Mouse (Mus musculus) limb, embryonic 10.5 days (tissue): ENCODE measurements at regions not wholly inside any gene's neighbourhood (a gene's known extent, or its start where the extent isn't known, plus 50 kb on each side); places are given as distances from the start of the nearest gene placed in this dataset.

Experiments
- DNase-seq: peaks from one replicate; pipeline ENCODE4 v3.0.0-alpha.2; 2017; ENCODE audit warnings: low spot score
- H3K27ac ChIP-seq: fragments of 300-500 bp; sonication (generic); 2 replicates; pipeline ENCODE4 v1.5.1; 2016; ENCODE audit warnings: mild to moderate bottlenecking
- H3K27me3 ChIP-seq: fragments of 300-500 bp; sonication (generic); 2 replicates; pipeline ENCODE4 v1.6.1; 2016; ENCODE audit warnings: low read depth, mild to moderate bottlenecking; ENCODE audit not compliant: poor library complexity, severe bottlenecking
- H3K36me3 ChIP-seq: fragments of 300-500 bp; sonication (generic); 2 replicates; pipeline ENCODE4 v1.6.1; 2016; ENCODE audit warnings: mild to moderate bottlenecking, moderate library complexity
- H3K4me1 ChIP-seq: fragments of 300-500 bp; sonication (generic); 2 replicates; pipeline ENCODE4 v1.6.1; 2016
- H3K4me3 ChIP-seq: fragments of 300-500 bp; sonication (generic); 2 replicates; pipeline ENCODE4 v1.5.1; 2016; ENCODE audit warnings: mild to moderate bottlenecking, moderate library complexity
- H3K9me3 ChIP-seq: fragments of 300-500 bp; sonication (generic); replicated peaks from 2 replicates; pipeline ENCODE4 v1.6.1; 2016; ENCODE audit warnings: mild to moderate bottlenecking
- WGBS: fragments of 180-500 bp; shearing (Covaris S2); methylation state at CpG from one replicate; pipeline ENCODE4 v1.1.7; 2016; 5-methylcytosine and 5-hydroxymethylcytosine counted together

- WGBS = under 1% methylated on average over 36 of the region's 36 CpGs
- peaks cover 76% of the 10 kb centered on the region for H3K4me1 ChIP-seq
- peaks cover 100% of the 10 kb centered on the region for H3K27me3 ChIP-seq
- H3K27ac ChIP-seq = peak overlapping the region; percentile 75
- peak overlapping the region; percentile 46 for H3K4me3 ChIP-seq
- peak; percentile 86 for DNase-seq
- H3K9me3 ChIP-seq = no peaks in the 10 kb centered on the region
- H3K36me3 ChIP-seq = no peaks in the 10 kb centered on the region
Observed at GRCm38 (mm10) chr5:37893639-37894550, 69.5 kb upstream of the Msx1 start.

GRCm38 (mm10) chr5:37890641-37891040 is 66.3 kb upstream of the Msx1 start:
- Histone ChIP-seq H3K36me3 (no peaks in the 10 kb centered on the region), H3K27me3 (peaks cover 95% of the 10 kb centered on the region), H3K4me1 (peaks cover 46% of the 10 kb centered on the region), H3K4me3 (no peak overlapping the region), H3K27ac (no peak overlapping the region; the same call in none of the 2 replicates), H3K9me3 (no peaks in the 10 kb centered on the region)
- DNase-seq = no peak
- WGBS = 64% methylated on average over 11 of the region's 11 CpGs

- Histone ChIP-seq H3K4me1 (peaks cover 16% of the 10 kb centered on the region), H3K27me3 (peaks cover 11% of the 10 kb centered on the region; the same call in 1 of the 2 replicates), H3K36me3 (no peaks in the 10 kb centered on the region), H3K9me3 (no peaks in the 10 kb centered on the region), H3K4me3 (no peak overlapping the region), H3K27ac (no peak overlapping the region)
- DNase-seq = no peak
- WGBS = 78% methylated on average over 2 of the region's 2 CpGs
Observed at GRCm38 (mm10) chr5:37879668-37880380, 55.4 kb upstream of the Msx1 start.

GRCm38 (mm10) chr5:37876240-37876639 is 51.9 kb upstream of the Msx1 start:
- Histone ChIP-seq H3K27ac (no peak overlapping the region), H3K4me3 (no peak overlapping the region), H3K36me3 (no peaks in the 10 kb centered on the region), H3K4me1 (no peaks in the 10 kb centered on the region), H3K9me3 (no peaks in the 10 kb centered on the region), H3K27me3 (peaks cover 8% of the 10 kb centered on the region; the same call in 1 of the 2 replicates)
- WGBS = 66% methylated on average over 4 of the region's 4 CpGs
- no peak for DNase-seq

GRCm38 (mm10) chr5:37875452-37875851 is 51.1 kb upstream of the Msx1 start:
- Histone ChIP-seq H3K36me3 (no peaks in the 10 kb centered on the region), H3K4me1 (no peaks in the 10 kb centered on the region), H3K27ac (no peak overlapping the region), H3K27me3 (peaks cover 8% of the 10 kb centered on the region; the same call in 1 of the 2 replicates), H3K4me3 (no peak overlapping the region), H3K9me3 (no peaks in the 10 kb centered on the region)
- WGBS = 92% methylated on average over 13 of the region's 13 CpGs
- DNase-seq = no peak

GRCm38 (mm10) chr5:37874784-37875281 is 50.5 kb upstream of the Msx1 start:
- DNase-seq = no peak
- H3K9me3 ChIP-seq = no peaks in the 10 kb centered on the region
- H3K4me3 ChIP-seq = no peak overlapping the region
- no peaks in the 10 kb centered on the region for H3K36me3 ChIP-seq
- no peaks in the 10 kb centered on the region for H3K4me1 ChIP-seq
- H3K27ac ChIP-seq = no peak overlapping the region
- peaks cover 8% of the 10 kb centered on the region; the same call in 1 of the 2 replicates for H3K27me3 ChIP-seq
- WGBS = 92% methylated on average over 6 of the region's 6 CpGs
